Comparison of ENCODE assay signal across 10 mouse cellular contexts in genomic region chr1:168381451-168381850, GRCm38 (mm10). TPM values are rescaled to one million over a fixed set of nuclear protein-coding genes. Genes with fewer than 3 reads are reported as not detected.
DNase-seq lines count a peak whose midpoint lies in the region; ATAC-seq lines count a peak whose summit lies in the region.
"Had no signal": no experiment of that assay in that cellular context is flagged by ENCODE, and none has a peak within 500 bp of the region (broad histone marks: within the 10 kb centered on the region; RNA-seq: fewer than 3 reads in every experiment).

No protein-coding gene starts in this region.

- H3K27me3 ChIP-seq in heart, embryonic 16.5 days (ENCODE audit: control insufficient read depth, insufficient read depth, low read length), result no peaks in the 10 kb centered on the region
- no peaks in the 10 kb centered on the region for H3K27me3 ChIP-seq in forebrain, embryonic 13.5 days
- H3K27me3 ChIP-seq in kidney, embryonic 15.5 days, result no peaks in the 10 kb centered on the region

- 52% methylated on average over 4 of the region's 4 CpGs for WGBS in heart, embryonic 16.5 days
- 58% methylated on average over 4 of the region's 4 CpGs for WGBS in forebrain, embryonic 13.5 days
- whole genome bisulfite sequencing in kidney, embryonic 15.5 days, result 22% methylated on average over 4 of the region's 4 CpGs

- intact Hi-C loops in heart, postnatal 14 days (cut with DNase I), result no loop called here

- no peaks in the 10 kb centered on the region for H3K36me3 ChIP-seq in heart, embryonic 16.5 days (ENCODE audit: control insufficient read depth, insufficient read depth)
- peaks cover 5% of the 10 kb centered on the region; the same call in 1 of the 2 replicates for H3K36me3 ChIP-seq in forebrain, embryonic 13.5 days (ENCODE audit: poor library complexity, severe bottlenecking)
- H3K36me3 ChIP-seq in kidney, embryonic 15.5 days, result peaks cover 9% of the 10 kb centered on the region; the same call in 1 of the 2 replicates

- peak overlapping the region; percentile 84 for H3K27ac ChIP-seq in heart, embryonic 16.5 days (ENCODE audit: low read length)
- H3K27ac ChIP-seq in forebrain, embryonic 13.5 days, result peak overlapping the region; percentile 25; the same call in 1 of the 2 replicates
- H3K27ac ChIP-seq in kidney, embryonic 15.5 days, result peak overlapping the region; percentile 95
- H3K27ac ChIP-seq: hindbrain, postnatal 0 days had no signal

- H3K4me3 ChIP-seq in heart, embryonic 16.5 days (ENCODE audit: low read length), result no peak overlapping the region
- no peak overlapping the region for H3K4me3 ChIP-seq in forebrain, embryonic 13.5 days
- H3K4me3 ChIP-seq in kidney, embryonic 15.5 days (replicated peaks), result no peak overlapping the region

- H3K4me1 ChIP-seq in heart, embryonic 16.5 days (ENCODE audit: control insufficient read depth, insufficient read depth, low read length), result peaks cover 67% of the 10 kb centered on the region
- peaks cover 85% of the 10 kb centered on the region for H3K4me1 ChIP-seq in forebrain, embryonic 13.5 days
- peaks cover 89% of the 10 kb centered on the region for H3K4me1 ChIP-seq in kidney, embryonic 15.5 days

- H3K9ac ChIP-seq in heart, embryonic 16.5 days (ENCODE audit: low read length), result no peak overlapping the region
- no peak overlapping the region for H3K9ac ChIP-seq in forebrain, embryonic 13.5 days
- H3K9ac ChIP-seq in kidney, embryonic 15.5 days, result no peak overlapping the region

- no peak for ATAC-seq in heart, embryonic 16.5 days (replicated peaks; ENCODE audit: extremely low read depth, insufficient read depth, low FRiP score)
- no peak for ATAC-seq in forebrain, embryonic 13.5 days
- ATAC-seq in kidney, embryonic 15.5 days (replicated peaks; ENCODE audit: low FRiP score), result 0 out of 2 replicates have a peak, but pooled peaks have one; percentile 1
- no peak for ATAC-seq in cerebellum, adult (ENCODE audit: insufficient number of reproducible peaks, low FRiP score, low TSS enrichment)
- ATAC-seq: hindbrain, postnatal 0 days had no signal

- H3K4me2 ChIP-seq in heart, embryonic 16.5 days (ENCODE audit: low read depth, low read length), result no peak overlapping the region
- H3K4me2 ChIP-seq in forebrain, embryonic 13.5 days, result no peak overlapping the region
- peak overlapping the region; percentile 15; the same call in 1 of the 2 replicates for H3K4me2 ChIP-seq in kidney, embryonic 15.5 days

- peak; percentile 54 to 82 for DNase-seq in adrenal gland, adult (ENCODE audit: inconsistent age in 2 of 2, low spot score in 1 of 2)
- no peak for DNase-seq in adrenal gland, postnatal 14 days
- DNase-seq in heart, postnatal 14 days, result no peak
- DNase-seq in cerebellum, adult 11 months, result no peak
- DNase-seq: thymus, postnatal 4 days had no signal

- H3K9me3 ChIP-seq in heart, embryonic 16.5 days (replicated peaks; ENCODE audit: control insufficient read depth, low read length), result no peaks in the 10 kb centered on the region
- no peaks in the 10 kb centered on the region for H3K9me3 ChIP-seq in forebrain, embryonic 13.5 days (replicated peaks)
- no peaks in the 10 kb centered on the region for H3K9me3 ChIP-seq in kidney, embryonic 15.5 days (replicated peaks)

RNA-seq across cellular contexts. Expression of gene Pbx1, which starts 50.6 kb away (rescaled TPM):
- 163 and 168 TPM in 2 replicates for total RNA-seq in adrenal gland, postnatal 14 days (2021)
- 18.0 and 20.7 TPM in 2 replicates for polyA plus RNA-seq in heart, embryonic 16.5 days (2015; fragmentation: Nextera tagmentation; extraction: Ambion mirVana)
- total RNA-seq in heart, postnatal 14 days (2021), result 10 to 100 TPM; 54.2 to 63.0 TPM
- polyA plus RNA-seq in forebrain, embryonic 13.5 days (2015; fragmentation: Nextera tagmentation; extraction: Ambion mirVana), result 72.2 and 78.9 TPM in 2 replicates
- polyA plus RNA-seq in kidney, embryonic 15.5 days (2015; fragmentation: Nextera tagmentation; extraction: Ambion mirVana), result 81.9 and 84.5 TPM in 2 replicates

Comparison
In these comparisons a context has a peak if more than half of its experiments do, and no peak if none do; other contexts are left out.
1. DNase-seq: peak in adrenal gland, adult (2 of 2); none in adrenal gland, postnatal 14 days (single experiment), heart, postnatal 14 days (0 of 2) and cerebellum, adult 11 months (single experiment).
2. H3K27ac ChIP-seq: peak in every context shown above with its lines; median percentile 95 in kidney, embryonic 15.5 days; 84 in heart, embryonic 16.5 days; 25 in forebrain, embryonic 13.5 days.